Mouse (Mus musculus) spleen, postnatal 0 days (tissue): ENCODE results near the gene Serpinb9g. TPM values are rescaled to one million over a fixed set of nuclear protein-coding genes. Genes with fewer than 3 reads are reported as not detected.

ENCODE experiments used
- polyA plus RNA-seq: library from polyadenylated mRNA; unstranded; fragments of >200 nt; fragmentation: Nextera tagmentation; extraction: Ambion mirVana; gene quantifications from 2 replicates; pipeline ENCODE4 v1.2.1, GENCODE M21; 2015

Serpinb9g gene
- polyA plus RNA-seq, result not detected in 2 replicates

DNA sequence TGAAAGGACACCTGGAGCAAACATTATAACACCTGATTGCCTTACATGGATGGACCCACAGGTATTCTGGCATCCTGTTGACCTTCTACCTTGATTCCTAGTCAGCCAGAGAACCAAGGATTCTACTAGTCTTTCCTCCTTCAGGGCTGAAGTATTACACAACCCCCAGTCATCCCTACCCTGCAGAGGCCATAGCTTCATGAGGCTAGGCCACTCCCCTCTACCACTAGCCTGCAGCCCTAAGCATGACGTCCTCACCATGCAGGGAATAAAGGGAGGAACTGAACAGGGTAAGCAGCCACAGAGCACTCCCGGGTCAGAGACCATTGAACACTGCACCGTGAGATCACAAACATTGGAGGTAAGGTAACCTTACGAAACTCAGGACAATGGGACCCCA, at the start of gene Serpinb9g:
Serpinb9g (plus strand) TSS at position 301 of the 400 bp plus-strand sequence.

Other genes starting within 250 kb of the Serpinb9g start
- not detected in 2 replicates for gene Serpinb9e, start 235.2 kb upstream of the Serpinb9g start, polyA plus RNA-seq
- not detected in 2 replicates for gene Serpinb9f, start 160.7 kb upstream of the Serpinb9g start, polyA plus RNA-seq
- not detected in 2 replicates for gene Gm11397, start 89.0 kb upstream of the Serpinb9g start, polyA plus RNA-seq
- gene Serpinb6d, start 176.6 kb downstream of the Serpinb9g start, polyA plus RNA-seq, result not detected in 2 replicates